Mouse (Mus musculus) lung, postnatal 14 days (tissue): ENCODE data around the gene Map3k6.

Experiments
- DNase-seq: peaks from one replicate; pipeline ENCODE4 v3.0.0; 2021

Map3k6 gene

GRCm38 (mm10) chr4:133217641-133218040 lies 23.0 kb upstream of the Map3k6 start:
- DNase-seq = peak; percentile 76

GRCm38 (mm10) chr4:133218745-133219144 lies 21.9 kb upstream of the Map3k6 start:
- no peak for DNase-seq

GRCm38 (mm10) chr4:133220656-133221055 lies 20.0 kb upstream of the Map3k6 start:
- peak; percentile 59 for DNase-seq

GRCm38 (mm10) chr4:133221701-133222100 lies 18.9 kb upstream of the Map3k6 start:
- DNase-seq = no peak

- DNase-seq = no peak
Measured at GRCm38 (mm10) chr4:133223875-133224274, 16.7 kb upstream of the Map3k6 start.

GRCm38 (mm10) chr4:133226073-133226472 lies 14.5 kb upstream of the Map3k6 start:
- DNase-seq = peak; percentile 48

GRCm38 (mm10) chr4:133227636-133228035 lies 13.0 kb upstream of the Map3k6 start:
- no peak for DNase-seq

GRCm38 (mm10) chr4:133229582-133229981 lies 11.0 kb upstream of the Map3k6 start:
- no peak for DNase-seq

- peak; percentile 71 for DNase-seq
Measured at GRCm38 (mm10) chr4:133233285-133233976, 7.2 kb upstream of the Map3k6 start.

- no peak for DNase-seq
Measured at GRCm38 (mm10) chr4:133234771-133235170, 5.8 kb upstream of the Map3k6 start.

GRCm38 (mm10) chr4:133235415-133235814 lies 5.2 kb upstream of the Map3k6 start:
- DNase-seq = no peak

GRCm38 (mm10) chr4:133237911-133238310 lies 2.7 kb upstream of the Map3k6 start:
- DNase-seq = no peak

- peak; percentile 94 for DNase-seq
Measured at GRCm38 (mm10) chr4:133240934-133241908, 603 bp downstream of the Map3k6 start.

- no peak for DNase-seq
Measured at GRCm38 (mm10) chr4:133241910-133242309, 1.3 kb downstream of the Map3k6 start.

- no peak for DNase-seq
Measured at GRCm38 (mm10) chr4:133242710-133243109, 2.1 kb downstream of the Map3k6 start.

- peak; percentile 43 for DNase-seq
Measured at GRCm38 (mm10) chr4:133243538-133243937, 2.9 kb downstream of the Map3k6 start.

- no peak for DNase-seq
Measured at GRCm38 (mm10) chr4:133244289-133244688, 3.7 kb downstream of the Map3k6 start.

GRCm38 (mm10) chr4:133247072-133247471 lies 6.5 kb downstream of the Map3k6 start:
- peak; percentile 57 for DNase-seq

GRCm38 (mm10) chr4:133247806-133248449 lies 7.3 kb downstream of the Map3k6 start:
- DNase-seq = no peak

- DNase-seq = peak; percentile 89
Measured at GRCm38 (mm10) chr4:133250609-133251008, 10.0 kb downstream of the Map3k6 start.

GRCm38 (mm10) chr4:133251214-133251613 lies 10.6 kb downstream of the Map3k6 start:
- no peak for DNase-seq

- no peak for DNase-seq
Measured at GRCm38 (mm10) chr4:133252089-133252488, 11.5 kb downstream of the Map3k6 start.

- DNase-seq = no peak
Measured at GRCm38 (mm10) chr4:133253412-133253811, 12.8 kb downstream of the Map3k6 start.
